Mouse (Mus musculus): Measurements from ENCODE around the gene Zfp709. TPM values are rescaled to one million over a fixed set of nuclear protein-coding genes. Genes with fewer than 3 reads are reported as not detected.

Gene Zfp709
- polyA plus RNA-seq, 1 experiment, result 7.0 TPM

DNA sequence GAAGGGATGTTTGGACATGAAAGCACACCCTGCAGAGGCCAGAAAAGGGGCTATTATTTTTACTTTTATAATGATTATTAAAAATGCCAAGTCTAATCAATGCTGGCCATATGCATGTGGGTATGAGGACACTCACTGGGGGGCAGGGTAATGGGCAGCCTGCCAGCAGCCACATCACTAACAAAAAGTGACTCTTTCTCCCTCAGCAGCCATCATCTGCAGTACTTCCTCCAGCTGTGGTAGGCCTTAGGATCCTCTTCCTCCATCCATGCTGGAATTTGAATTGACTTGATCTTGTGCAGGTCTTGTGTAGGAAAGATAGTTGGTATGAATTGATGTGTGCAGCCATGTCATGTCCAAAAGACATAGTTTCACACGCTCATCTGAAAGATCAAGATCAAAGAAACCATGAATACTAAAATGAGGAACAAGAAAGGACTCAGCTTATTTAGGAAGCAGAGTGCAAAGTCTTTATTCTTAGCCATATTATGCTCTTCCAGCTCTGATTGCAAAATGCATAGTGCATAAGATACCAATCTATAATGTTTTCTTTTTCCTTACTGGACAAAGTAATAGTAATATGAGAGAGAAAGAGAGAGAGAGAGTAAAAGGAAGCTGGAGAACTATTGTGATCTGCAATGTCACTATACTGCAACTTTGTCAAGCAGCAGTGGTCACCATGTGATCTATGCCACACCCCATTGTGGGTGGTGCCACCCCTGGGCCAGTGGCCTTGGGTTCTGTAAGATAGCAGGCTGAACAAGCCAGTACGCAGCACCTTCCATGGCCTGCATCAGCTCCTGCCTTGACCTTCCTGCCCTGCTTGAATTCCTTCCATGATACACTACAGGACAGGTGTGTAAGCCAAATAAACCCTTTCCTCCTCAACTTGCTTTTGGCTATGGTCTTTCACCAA, 58.7 kb downstream of the Zfp709 start:
- Histone ChIP-seq H3K27ac (ENCODE audit: insufficient read depth, low read length) (no peak overlapping the region), H3K4me3 (ENCODE audit: insufficient read depth, low read length) (no peak overlapping the region), H3K4me1 (ENCODE audit: control insufficient read depth, insufficient read depth, low read length) (no peaks in the 10 kb centered on the region; the same call in 1 of the 2 replicates)
- TF ChIP-seq POLR2A (IDR thresholded peaks at IDR 0.05; ENCODE audit: low read depth, low read length), result no peak
- TF ChIP-seq CTCF (IDR thresholded peaks at IDR 0.05; ENCODE audit: borderline replicate concordance, insufficient read depth, low read length), result no peak

DNA sequence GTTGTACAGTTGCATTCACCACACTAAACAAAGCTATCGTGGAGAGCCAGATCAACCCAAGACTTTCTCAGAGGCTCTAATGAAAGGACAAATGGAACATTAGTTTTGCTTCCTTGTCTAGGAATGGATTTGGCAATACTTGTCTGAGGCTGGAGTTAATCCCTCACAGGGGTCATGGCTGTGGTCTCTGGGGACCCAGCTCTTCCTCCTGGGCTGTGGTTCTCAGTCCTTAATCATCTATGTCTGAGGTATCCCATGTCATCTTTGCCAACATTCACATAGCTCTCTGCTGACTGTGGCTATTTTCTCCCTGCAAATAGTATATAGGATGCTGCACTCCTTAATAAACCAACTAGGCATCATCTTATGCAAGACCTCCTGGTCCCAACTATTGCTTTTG, 60.0 kb downstream of the Zfp709 start:
- Histone ChIP-seq H3K4me1 (ENCODE audit: control insufficient read depth, insufficient read depth, low read length) (no peaks in the 10 kb centered on the region; the same call in 1 of the 2 replicates), H3K4me3 (ENCODE audit: insufficient read depth, low read length) (no peak overlapping the region), H3K27ac (ENCODE audit: insufficient read depth, low read length) (no peak overlapping the region)
- no peak for TF ChIP-seq POLR2A (IDR thresholded peaks at IDR 0.05; ENCODE audit: low read depth, low read length)

Other genes with a start within 250 kb of the Zfp709 start
- gene Unc13a, start 210.3 kb upstream of the Zfp709 start, polyA plus RNA-seq (2011; ENCODE audit: insufficient read length, low read depth, missing spikeins), result 1.9 and 2.6 TPM in 2 replicates
- 5.0 and 6.1 TPM in 2 replicates for gene Jak3, start 205.7 kb upstream of the Zfp709 start, polyA plus RNA-seq (2011; ENCODE audit: insufficient read length, low read depth, missing spikeins)
- 1.4 TPM in 1 of 2 replicates, not detected in the other for gene Insl3, start 192.8 kb upstream of the Zfp709 start, polyA plus RNA-seq (2011; ENCODE audit: insufficient read length, low read depth, missing spikeins)
- gene B3gnt3, start 180.2 kb upstream of the Zfp709 start, polyA plus RNA-seq (2011; ENCODE audit: insufficient read length, low read depth, missing spikeins), result 0.67 and 1.1 TPM in 2 replicates
- gene Fcho1, start 156.3 kb upstream of the Zfp709 start, polyA plus RNA-seq (2011; ENCODE audit: insufficient read length, low read depth, missing spikeins), result not detected in 2 replicates
- 2.8 and 5.0 TPM in 2 replicates for gene Zfp882, start 26.6 kb downstream of the Zfp709 start, polyA plus RNA-seq (2011; ENCODE audit: insufficient read length, low read depth, missing spikeins)
- gene Zfp617, start 26.6 kb downstream of the Zfp709 start, polyA plus RNA-seq (2011; ENCODE audit: insufficient read length, low read depth, missing spikeins), result 25.2 and 26.4 TPM in 2 replicates
- 11.1 and 12.5 TPM in 2 replicates for gene Zfp961, start 69.0 kb downstream of the Zfp709 start, polyA plus RNA-seq (2011; ENCODE audit: insufficient read length, low read depth, missing spikeins)
- gene Cyp4f18, start 127.6 kb downstream of the Zfp709 start, polyA plus RNA-seq (2011; ENCODE audit: insufficient read length, low read depth, missing spikeins), result not detected in 2 replicates
- gene Olfr372, start 159.2 kb downstream of the Zfp709 start, polyA plus RNA-seq (2011; ENCODE audit: insufficient read length, low read depth, missing spikeins), result not detected in 2 replicates
- not detected in 2 replicates for gene Olfr373, start 201.2 kb downstream of the Zfp709 start, polyA plus RNA-seq (2011; ENCODE audit: insufficient read length, low read depth, missing spikeins)
- 0.40 TPM in 1 of 2 replicates, not detected in the other for gene Olfr374, start 225.0 kb downstream of the Zfp709 start, polyA plus RNA-seq (2011; ENCODE audit: insufficient read length, low read depth, missing spikeins)

Measured in embryonic fibroblast, embryonic 13.5 days (primary cell).